Mouse (Mus musculus) CH12.LX (cell line): Measurements from ENCODE around the gene Cfap58. TPM values are rescaled to one million over a fixed set of nuclear protein-coding genes. Genes with fewer than 3 reads are reported as not detected.

Experiments
- DNase-seq: peaks from one replicate; pipeline ENCODE4 v3.0.0-alpha.2; 2013; ENCODE audit errors: extremely low read depth
- H3K27ac ChIP-seq: 2 replicates; pipeline ENCODE4 v1.5.1; 2012; ENCODE audit warnings: low read depth, mild to moderate bottlenecking, control low read depth, moderate library complexity; ENCODE audit not compliant: insufficient read depth
- H3K27me3 ChIP-seq: replicated peaks from 2 replicates; pipeline ENCODE3; 2012; ENCODE audit warnings: inconsistent platforms
- H3K36me3 ChIP-seq, 2 experiments: replicated peaks in 1 of 2; 2 replicates each; pipeline versions ENCODE3 to v1.6.1; 2012; ENCODE audit warnings: inconsistent platforms in 1 of 2, low read length in 1 of 2, mild to moderate bottlenecking in 1 of 2, mixed read lengths in 1 of 2, moderate library complexity in 1 of 2; ENCODE audit not compliant: control insufficient read depth in 1 of 2, insufficient read depth in 1 of 2
- H3K4me1 ChIP-seq, 2 experiments: 2 replicates each; pipeline ENCODE4 v1.6.1; 2012; ENCODE audit warnings: inconsistent platforms in 1 of 2, moderate library complexity in 1 of 2; ENCODE audit not compliant: insufficient read depth in 2 of 2, control insufficient read depth in 1 of 2
- H3K4me2 ChIP-seq: 2 replicates; pipeline ENCODE4 v1.6.1; 2012; ENCODE audit warnings: low read depth, mild to moderate bottlenecking, control low read depth; ENCODE audit not compliant: poor library complexity, insufficient read depth, severe bottlenecking
- H3K4me3 ChIP-seq, 3 experiments: fragments of 150-350 bp in 1 of 3; sonication (generic) in 1 of 3; replicated peaks in 1 of 3; 2 replicates each; pipeline versions ENCODE3 to v1.5.1; 2011 to 2012; ENCODE audit warnings: low read depth in 2 of 3, low read length in 2 of 3, mild to moderate bottlenecking in 2 of 3, moderate library complexity in 2 of 3, control low read depth in 1 of 3, improper control_type of control experiment in 1 of 3, inconsistent platforms in 1 of 3, mixed read lengths in 1 of 3; ENCODE audit not compliant: poor library complexity in 1 of 3
- H3K79me2 ChIP-seq: replicated peaks from 2 replicates; pipeline ENCODE4 v1.6.1; 2012; ENCODE audit warnings: mild to moderate bottlenecking, moderate library complexity; ENCODE audit not compliant: control insufficient read depth, poor library complexity, insufficient read depth, severe bottlenecking; ENCODE audit errors: extremely low read depth
- H3K9ac ChIP-seq: 2 replicates; pipeline ENCODE4 v1.6.1; 2012; ENCODE audit warnings: low read depth, mild to moderate bottlenecking, control low read depth, moderate library complexity; ENCODE audit not compliant: insufficient read depth
- H3K9me3 ChIP-seq: replicated peaks from 2 replicates; pipeline ENCODE3; 2012; ENCODE audit warnings: low read length, inconsistent platforms, mixed read lengths
- BHLHE40 ChIP-seq: IDR thresholded peaks from 2 replicates; pipeline ENCODE4 v1.6.1; 2011; ENCODE audit warnings: mild to moderate bottlenecking, low read depth, low read length, improper control_type of control experiment
- CHD1 ChIP-seq: IDR thresholded peaks from 2 replicates; pipeline ENCODE4 v1.6.1; 2012; ENCODE audit warnings: low read depth, low read length, improper control_type of control experiment, inconsistent platforms
- CHD2 ChIP-seq: IDR thresholded peaks from 2 replicates; pipeline ENCODE4 v1.6.1; 2011; ENCODE audit warnings: low read length, improper control_type of control experiment
- CTCF ChIP-seq, 2 experiments: IDR thresholded peaks in 1 of 2; conservative IDR thresholded peaks in 1 of 2; 2 replicates each; pipeline ENCODE4 v1.5.1; 2011 to 2012; ENCODE audit warnings: low read depth in 2 of 2, low read length in 2 of 2, improper control_type of control experiment in 1 of 2, inconsistent platforms in 1 of 2, mild to moderate bottlenecking in 1 of 2, moderate library complexity in 1 of 2
- EP300 ChIP-seq: IDR thresholded peaks from 2 replicates; pipeline ENCODE4 v1.6.1; 2011; ENCODE audit warnings: low read length, improper control_type of control experiment
- ETS1 ChIP-seq: conservative IDR thresholded peaks from 2 replicates; pipeline ENCODE4 v1.6.1; 2012; ENCODE audit warnings: low read depth, mild to moderate bottlenecking, inconsistent platforms, low read length, improper control_type of control experiment, moderate library complexity
- GABPA ChIP-seq: IDR thresholded peaks from 2 replicates; pipeline ENCODE4 v1.6.1; 2012; ENCODE audit warnings: low read depth, low read length, improper control_type of control experiment, inconsistent platforms; ENCODE audit not compliant: insufficient replicate concordance
- HCFC1 ChIP-seq: IDR thresholded peaks from 2 replicates; pipeline ENCODE4 v1.6.1; 2012; ENCODE audit warnings: low read depth, mild to moderate bottlenecking, inconsistent platforms, low read length, improper control_type of control experiment
- IRF4 ChIP-seq: IDR thresholded peaks from 2 replicates; pipeline ENCODE4 v1.6.1; 2014; ENCODE audit warnings: low read depth, mild to moderate bottlenecking, inconsistent platforms, low read length, improper control_type of control experiment
- JUND ChIP-seq: conservative IDR thresholded peaks from 2 replicates; pipeline ENCODE4 v1.6.1; 2011; ENCODE audit warnings: low read depth, low read length, improper control_type of control experiment
- MAFK ChIP-seq: IDR thresholded peaks from 2 replicates; pipeline ENCODE4 v1.6.1; 2011; ENCODE audit warnings: low read length, improper control_type of control experiment; ENCODE audit not compliant: insufficient replicate concordance
- MAX ChIP-seq: IDR thresholded peaks from 2 replicates; pipeline ENCODE4 v1.6.1; 2011; ENCODE audit warnings: low read length, improper control_type of control experiment
- MEF2A ChIP-seq: IDR thresholded peaks from 2 replicates; pipeline ENCODE4 v1.6.1; 2014; ENCODE audit warnings: low read depth, mild to moderate bottlenecking, inconsistent platforms, low read length, improper control_type of control experiment, borderline replicate concordance
- MYC ChIP-seq: IDR thresholded peaks from 2 replicates; pipeline ENCODE4 v1.6.1; 2011; ENCODE audit warnings: low read depth, mild to moderate bottlenecking, improper control_type of control experiment, low read length
- NRF1 ChIP-seq: IDR thresholded peaks from 2 replicates; pipeline ENCODE4 v1.6.1; 2014; ENCODE audit warnings: low read depth, mild to moderate bottlenecking, inconsistent platforms, low read length, improper control_type of control experiment, moderate library complexity
- POLR2AphosphoS2 ChIP-seq: IDR thresholded peaks from 2 replicates; pipeline ENCODE4 v1.6.1; 2011; ENCODE audit warnings: low read depth, low read length, improper control_type of control experiment
- RAD21 ChIP-seq: IDR thresholded peaks from 2 replicates; pipeline ENCODE4 v1.6.1; 2011; ENCODE audit warnings: low read depth, mild to moderate bottlenecking, low read length, improper control_type of control experiment, moderate library complexity
- RCOR1 ChIP-seq: conservative IDR thresholded peaks from 2 replicates; pipeline ENCODE4 v1.6.1; 2012; ENCODE audit warnings: low read depth, mild to moderate bottlenecking, inconsistent platforms, low read length, improper control_type of control experiment
- SIN3A ChIP-seq: IDR thresholded peaks from 2 replicates; pipeline ENCODE4 v1.6.1; 2012; ENCODE audit warnings: low read length, improper control_type of control experiment, inconsistent platforms
- UBTF ChIP-seq: IDR thresholded peaks from 2 replicates; pipeline ENCODE4 v1.6.1; 2012; ENCODE audit warnings: low read depth, mild to moderate bottlenecking, inconsistent platforms, low read length, improper control_type of control experiment, moderate library complexity
- USF1 ChIP-seq: IDR thresholded peaks from 2 replicates; pipeline ENCODE4 v1.6.1; 2014; ENCODE audit warnings: low read depth, mild to moderate bottlenecking, inconsistent platforms, low read length, improper control_type of control experiment
- USF2 ChIP-seq: conservative IDR thresholded peaks from 2 replicates; pipeline ENCODE4 v1.6.1; 2011; ENCODE audit warnings: low read depth, low read length, improper control_type of control experiment
- ZC3H11A ChIP-seq: IDR thresholded peaks from 2 replicates; pipeline ENCODE4 v1.6.1; 2012; ENCODE audit warnings: low read depth, mild to moderate bottlenecking, inconsistent platforms, low read length, improper control_type of control experiment
- ZKSCAN1 ChIP-seq: IDR thresholded peaks from 2 replicates; pipeline ENCODE4 v1.6.1; 2012; ENCODE audit warnings: low read depth, inconsistent platforms, low read length, improper control_type of control experiment, borderline replicate concordance
- ZMIZ1 ChIP-seq: IDR thresholded peaks from 2 replicates; pipeline ENCODE4 v1.6.1; 2012; ENCODE audit warnings: low read depth, mild to moderate bottlenecking, inconsistent platforms, low read length, improper control_type of control experiment
- dilution Hi-C: fragments of 300-500 bp; cut with MboI; formaldehyde crosslinking; loops from 2 replicates; pipeline ENCODE4 v1.14.3; 2020; ENCODE audit warnings: low sequenced_read_pairs; ENCODE audit not compliant: extremely low pct_unique_long_range_greater_than_20kb, extremely low pct_ligation_motif_present
- in situ Hi-C: fragments of 300-500 bp; cut with MboI; formaldehyde crosslinking; loops from 3 replicates; pipeline ENCODE4 v1.14.3; 2019; ENCODE audit warnings: low sequenced_read_pairs, low pct_ligation_motif_present, low pct_unique_long_range_greater_than_20kb, mixed read lengths
- polyA plus RNA-seq: library from polyadenylated mRNA; unstranded; fragments of >175 nt; gene quantifications from 2 replicates; pipeline ENCODE4 v1.2.1, GENCODE M21; 2012; ENCODE audit warnings: low read depth; ENCODE audit not compliant: insufficient read length
- total RNA-seq, 2 experiments: library from RNA; depleted of rRNA; stranded (reverse); fragments of 300-350 nt in 1 of 2; fragments of >200 nt in 1 of 2; gene quantifications; 2 replicates each; pipeline ENCODE4 v1.2.3; 2012 to 2014

The Cfap58 gene
- total and polyA plus RNA-seq, 3 experiments, result 0.13 to 0.27 TPM; not detected in 1

- no peak for DNase-seq
- Histone ChIP-seq H3K27ac (no peak overlapping the region), H3K79me2 (no peaks in the 10 kb centered on the region), H3K4me1 (peaks cover 2 to 16% of the 10 kb centered on the region in 2 experiments), H3K36me3 (no peaks in the 10 kb centered on the region), H3K27me3 (peaks cover 19% of the 10 kb centered on the region), H3K4me3 (no peak overlapping the region), H3K9me3 (no peaks in the 10 kb centered on the region), H3K4me2 (0 out of 2 replicates have a peak overlapping the region, but pooled peaks have one; percentile 4), H3K9ac (no peak overlapping the region)
- TF ChIP-seq CHD2 (no peak), USF1 (no peak), USF2 (no peak), SIN3A (no peak), ETS1 (no peak), MAFK (no peak), BHLHE40 (no peak), RCOR1 (no peak), ZMIZ1 (no peak), RAD21 (no peak), EP300 (no peak), MAX (no peak), GABPA (no peak), HCFC1 (no peak), ZKSCAN1 (no peak), UBTF (no peak), ZC3H11A (no peak), MYC (no peak), CTCF (conservative IDR thresholded peaks at IDR 0.05 in 1 of 2, IDR thresholded peaks at IDR 0.05 in 1 of 2; ENCODE audit: low read depth in 2 of 2, low read length in 2 of 2) (no peak)
- dilution Hi-C loops (no loop called here), in situ Hi-C loops (no loop called here)
Measured at GRCm38 (mm10) chr19:47989575-47989891, 52.1 kb downstream of the Cfap58 start.

- Histone ChIP-seq H3K36me3 (no peaks in the 10 kb centered on the region), H3K9me3 (no peaks in the 10 kb centered on the region), H3K4me2 (no peak overlapping the region), H3K4me1 (0 out of 4 replicates have a peak, but pooled peaks cover 0 to 3% of the 10 kb centered on the region in 2 experiments), H3K27me3 (no peaks in the 10 kb centered on the region), H3K9ac (no peak overlapping the region), H3K27ac (no peak overlapping the region), H3K4me3 (no peak overlapping the region), H3K79me2 (no peaks in the 10 kb centered on the region)
- no peak for TF ChIP-seq EP300
- TF ChIP-seq JUND, result no peak
- TF ChIP-seq MEF2A, result no peak
- TF ChIP-seq ZMIZ1, result no peak
- no peak for TF ChIP-seq POLR2AphosphoS2
- no peak for TF ChIP-seq HCFC1
- TF ChIP-seq USF1, result no peak
- TF ChIP-seq ETS1, result no peak
- TF ChIP-seq MYC, result no peak
- no peak for TF ChIP-seq UBTF
- no peak for TF ChIP-seq IRF4
- TF ChIP-seq NRF1, result no peak
- TF ChIP-seq ZC3H11A, result no peak
- TF ChIP-seq CHD1, result no peak
- no peak for TF ChIP-seq MAX
- no peak for TF ChIP-seq GABPA
- no peak for TF ChIP-seq SIN3A
- no peak for TF ChIP-seq ZKSCAN1
- no peak for TF ChIP-seq CHD2
- no peak for DNase-seq
- in situ Hi-C loops (no loop called here), dilution Hi-C loops (no loop called here)
Measured at GRCm38 (mm10) chr19:48001240-48001639, 63.8 kb downstream of the Cfap58 start.
